Mouse (Mus musculus): ENCODE measurements around the gene Hif3a.

DNA sequence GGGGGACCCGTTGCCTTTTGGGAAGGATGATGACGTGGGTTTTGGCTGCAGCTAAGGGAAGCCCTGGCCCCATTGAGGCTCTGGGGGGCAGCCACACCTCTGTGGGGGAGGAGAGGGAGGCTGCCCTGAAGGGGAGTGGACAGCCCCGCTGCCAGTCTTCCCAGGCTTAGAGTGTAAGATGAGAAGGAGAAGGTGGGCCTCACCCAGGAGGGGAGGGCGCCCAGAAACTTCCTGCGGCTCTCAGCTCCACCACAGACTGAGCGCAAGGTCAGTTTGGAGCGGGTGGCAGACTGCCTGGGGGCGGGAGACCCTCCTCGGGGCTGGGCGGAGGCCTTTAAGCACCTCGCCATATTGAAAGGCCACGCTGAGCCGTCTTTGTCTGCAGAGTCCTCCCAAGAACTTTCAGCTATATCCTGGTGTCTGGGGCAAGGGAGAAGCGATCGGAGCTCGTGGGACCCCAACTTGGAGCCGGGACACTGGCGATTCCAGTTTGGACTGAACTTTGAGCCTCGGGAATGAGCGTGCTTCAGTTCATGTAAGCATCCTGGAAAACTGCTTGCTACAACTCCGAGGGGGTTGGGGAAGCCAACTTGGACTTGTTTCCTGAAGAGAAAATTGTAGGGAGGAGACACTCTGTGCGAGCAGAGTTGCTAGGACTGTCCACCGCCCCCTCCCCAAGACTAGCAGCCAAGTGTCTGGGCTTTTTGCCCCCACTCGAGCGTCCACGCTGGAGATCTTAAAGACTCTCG is 68.4 kb downstream of the Hif3a start:
- no peak for TF ChIP-seq CTCF (IDR thresholded peaks at IDR 0.05; ENCODE audit: low read depth)
- no peak for TF ChIP-seq EP300 (IDR thresholded peaks at IDR 0.05; ENCODE audit: low read depth)

Data from liver, postnatal 0 days (tissue).